Mouse (Mus musculus) olfactory bulb, adult 2 months (tissue): Measurements from ENCODE around the gene Plekho2.

Experiments
- CTCF ChIP-seq: fragments of 200-500 bp; IDR thresholded peaks from 2 replicates; pipeline ENCODE4 v1.5.1; 2012; ENCODE audit warnings: low read depth, mild to moderate bottlenecking, low read length, moderate library complexity; ENCODE audit not compliant: insufficient read depth
- POLR2A ChIP-seq: fragments of 200-500 bp; IDR thresholded peaks from 2 replicates; pipeline ENCODE4 v1.6.1; 2012; ENCODE audit warnings: mild to moderate bottlenecking, low read depth, low read length, moderate library complexity; ENCODE audit not compliant: insufficient read depth

GRCm38 (mm10) chr9:65536491-65536890, 43.3 kb downstream of the Plekho2 start:
- no peak for TF ChIP-seq CTCF
- no peak for TF ChIP-seq POLR2A
